Mouse (Mus musculus) naive thymus-derived CD4-positive, alpha-beta T cell, adult 2 months (primary cell): ENCODE data around the gene 4930415O20Rik.

Experiments
- DNase-seq: peaks from one replicate; pipeline ENCODE4 v3.0.0-alpha.2; 2011; ENCODE audit warnings: low read depth

4930415O20Rik gene

DNA sequence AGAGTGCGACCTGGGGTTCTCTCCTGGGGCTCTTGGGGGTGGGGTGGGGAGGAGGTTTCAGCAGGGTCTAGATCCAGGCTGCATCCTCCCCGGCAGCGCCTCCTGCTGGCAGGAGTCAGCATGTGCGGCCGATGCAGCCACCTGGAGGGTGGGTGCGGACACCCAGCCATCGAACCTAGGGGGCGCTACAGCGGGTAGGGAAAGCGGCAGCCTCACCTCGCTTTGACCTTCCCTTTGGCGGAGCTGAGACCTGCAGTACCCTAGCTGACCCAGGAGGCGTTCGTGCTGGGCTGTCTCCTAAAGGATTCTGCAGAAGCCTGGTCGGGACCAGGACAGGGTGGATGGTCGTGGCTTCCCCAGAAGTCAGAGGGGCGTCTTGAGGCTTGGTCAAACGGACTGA is 60.7 kb downstream of the 4930415O20Rik start:
- DNase-seq, result peak; percentile 88

- peak; percentile 31 for DNase-seq
Measured at GRCm38 (mm10) chr15:98632107-98632744, 61.4 kb downstream of the 4930415O20Rik start.

DNA sequence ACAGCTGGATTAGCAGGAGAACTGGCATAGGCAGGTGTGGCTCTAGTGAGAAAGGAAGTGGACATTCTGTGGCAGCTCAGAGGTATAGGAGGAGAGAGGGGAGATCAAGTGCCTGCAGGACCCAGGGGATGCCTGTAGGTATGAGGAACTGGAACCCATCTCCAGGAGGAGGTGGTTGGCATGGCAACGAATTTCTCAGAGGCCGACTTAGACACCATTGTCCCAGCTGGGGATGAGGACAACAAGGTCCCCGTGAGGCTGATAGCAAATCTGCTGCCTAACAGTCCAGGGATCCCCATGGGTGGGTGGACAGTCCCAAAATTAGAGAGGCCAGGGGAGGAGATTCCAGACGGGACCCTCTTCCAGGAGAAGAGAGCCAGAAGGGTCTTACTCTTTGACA is 62.1 kb downstream of the 4930415O20Rik start:
- DNase-seq, result peak; percentile 32

- DNase-seq, result peak; percentile 43
Measured at GRCm38 (mm10) chr15:98633822-98634470, 63.1 kb downstream of the 4930415O20Rik start.

- DNase-seq, result peak; percentile 66
Measured at GRCm38 (mm10) chr15:98634541-98635081, 63.8 kb downstream of the 4930415O20Rik start.

DNA sequence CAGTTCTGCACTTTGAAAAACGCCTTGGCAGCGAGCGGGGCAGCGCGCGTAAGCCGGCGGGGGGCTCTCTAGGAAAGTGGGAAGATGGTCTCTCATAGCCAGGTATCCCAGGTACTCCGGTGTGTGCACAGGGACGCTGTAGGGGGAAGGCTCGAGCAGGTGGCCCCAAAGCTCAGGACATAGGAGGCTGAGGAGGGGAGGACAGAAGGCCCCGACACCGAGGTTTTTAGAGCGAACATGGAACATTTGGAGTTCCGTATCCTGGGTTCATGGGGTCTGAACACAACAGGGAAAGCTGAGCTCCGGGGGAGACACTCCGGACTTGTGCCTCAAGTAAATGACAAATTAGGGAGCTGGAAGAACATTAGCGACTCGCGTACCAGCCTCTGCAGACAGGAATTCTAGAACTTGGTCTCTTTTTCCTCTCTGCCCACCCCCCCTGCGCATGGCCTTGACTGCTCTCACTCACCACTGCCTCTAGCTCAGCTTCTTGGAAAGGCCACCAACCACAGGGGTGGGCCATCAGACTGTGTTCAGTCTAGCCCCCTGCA is 64.6 kb downstream of the 4930415O20Rik start:
- no peak for DNase-seq

DNA sequence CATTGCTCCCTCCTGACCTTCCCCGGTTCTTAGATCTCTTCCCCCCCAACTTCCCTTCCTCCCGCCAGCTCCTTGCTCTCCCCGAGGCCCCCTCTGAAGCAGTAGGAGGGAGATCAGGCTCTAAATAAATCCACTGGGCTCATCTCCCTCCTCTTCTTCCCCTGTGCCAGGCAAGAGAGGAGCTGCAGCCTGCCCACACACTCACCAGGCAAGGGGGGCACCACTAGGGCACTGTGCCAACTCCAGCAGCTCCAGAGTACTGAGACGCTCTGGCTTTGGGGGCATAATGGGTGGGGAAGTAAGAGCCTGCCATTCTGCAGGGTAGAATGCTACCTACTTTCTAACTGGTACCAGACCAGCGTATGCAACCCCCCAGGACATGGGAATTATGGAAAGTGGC is 65.7 kb downstream of the 4930415O20Rik start:
- no peak for DNase-seq

- DNase-seq, result no peak
Measured at GRCm38 (mm10) chr15:98637155-98637554, 66.4 kb downstream of the 4930415O20Rik start.
